Mouse (Mus musculus): ENCODE measurements around the gene Zan. TPM values are rescaled to one million over a fixed set of nuclear protein-coding genes. Genes with fewer than 3 reads are reported as not detected.

The Zan gene
- polyA plus RNA-seq, 1 experiment, result 0.02 TPM

- Histone ChIP-seq H3K36me3 (ENCODE audit: control insufficient read depth, insufficient read depth, low read length) (no peaks in the 10 kb centered on the region), H3K4me1 (ENCODE audit: control insufficient read depth, insufficient read depth, insufficient read length) (no peaks in the 10 kb centered on the region), H3K27ac (ENCODE audit: insufficient read depth, low read length) (no peak overlapping the region), H3K27me3 (ENCODE audit: control insufficient read depth, insufficient read depth, low read length) (no peaks in the 10 kb centered on the region), H3K4me3 (ENCODE audit: extremely low read depth, insufficient read depth, insufficient read length) (no peak overlapping the region)
- TF ChIP-seq CTCF (IDR thresholded peaks at IDR 0.05; ENCODE audit: extremely low read depth, insufficient read depth, insufficient read length, insufficient replicate concordance) (no peak), POLR2A (IDR thresholded peaks at IDR 0.05; ENCODE audit: low read depth, low read length) (no peak)
- 81% methylated on average over 2 of the region's 2 CpGs for WGBS
- no peak for DNase-seq (ENCODE audit: low read depth in 1 of 2, low spot score in 2 of 2)
These were observed 72.8 kb downstream of the Zan start for GRCm38 (mm10) chr5:137404081-137404480.

GRCm38 (mm10) chr5:137394456-137394855 is 82.4 kb downstream of the Zan start:
- 71% methylated on average over 7 of the region's 7 CpGs for WGBS
- TF ChIP-seq POLR2A (IDR thresholded peaks at IDR 0.05; ENCODE audit: low read depth, low read length) (no peak), CTCF (IDR thresholded peaks at IDR 0.05; ENCODE audit: extremely low read depth, insufficient read depth, insufficient read length, insufficient replicate concordance) (no peak)
- Histone ChIP-seq H3K27me3 (ENCODE audit: control insufficient read depth, insufficient read depth, low read length) (no peaks in the 10 kb centered on the region), H3K4me3 (ENCODE audit: extremely low read depth, insufficient read depth, insufficient read length) (no peak overlapping the region), H3K36me3 (ENCODE audit: control insufficient read depth, insufficient read depth, low read length) (no peaks in the 10 kb centered on the region), H3K4me1 (ENCODE audit: control insufficient read depth, insufficient read depth, insufficient read length) (no peaks in the 10 kb centered on the region), H3K27ac (ENCODE audit: insufficient read depth, low read length) (no peak overlapping the region)
- DNase-seq (ENCODE audit: low read depth in 1 of 2, low spot score in 2 of 2), result no peak

GRCm38 (mm10) chr5:137391641-137392040 is 85.2 kb downstream of the Zan start:
- no peak overlapping the region for H3K4me3 ChIP-seq (ENCODE audit: extremely low read depth, insufficient read depth, insufficient read length)
- 88% methylated on average over 8 of the region's 8 CpGs for WGBS
- H3K36me3 ChIP-seq (ENCODE audit: control insufficient read depth, insufficient read depth, low read length), result no peaks in the 10 kb centered on the region
- no peak for DNase-seq (ENCODE audit: low read depth in 1 of 2, low spot score in 2 of 2)
- no peaks in the 10 kb centered on the region for H3K4me1 ChIP-seq (ENCODE audit: control insufficient read depth, insufficient read depth, insufficient read length)
- no peak overlapping the region for H3K27ac ChIP-seq (ENCODE audit: insufficient read depth, low read length)
- H3K27me3 ChIP-seq (ENCODE audit: control insufficient read depth, insufficient read depth, low read length), result no peaks in the 10 kb centered on the region
- TF ChIP-seq POLR2A (IDR thresholded peaks at IDR 0.05; ENCODE audit: low read depth, low read length), result no peak
- TF ChIP-seq CTCF (IDR thresholded peaks at IDR 0.05; ENCODE audit: extremely low read depth, insufficient read depth, insufficient read length, insufficient replicate concordance), result no peak

- Histone ChIP-seq H3K4me1 (ENCODE audit: control insufficient read depth, insufficient read depth, insufficient read length) (no peaks in the 10 kb centered on the region), H3K4me3 (ENCODE audit: extremely low read depth, insufficient read depth, insufficient read length) (no peak overlapping the region), H3K27ac (ENCODE audit: insufficient read depth, low read length) (no peak overlapping the region), H3K27me3 (ENCODE audit: control insufficient read depth, insufficient read depth, low read length) (no peaks in the 10 kb centered on the region), H3K36me3 (ENCODE audit: control insufficient read depth, insufficient read depth, low read length) (no peaks in the 10 kb centered on the region)
- 66% methylated on average over 7 of the region's 7 CpGs for WGBS
- DNase-seq (ENCODE audit: low read depth in 1 of 2, low spot score in 2 of 2), result no peak
- no peak for TF ChIP-seq POLR2A (IDR thresholded peaks at IDR 0.05; ENCODE audit: low read depth, low read length)
- TF ChIP-seq CTCF (IDR thresholded peaks at IDR 0.05; ENCODE audit: extremely low read depth, insufficient read depth, insufficient read length, insufficient replicate concordance), result no peak
These were observed 90.2 kb downstream of the Zan start for GRCm38 (mm10) chr5:137386712-137387111.

GRCm38 (mm10) chr5:137383441-137383840 is 93.4 kb downstream of the Zan start:
- TF ChIP-seq POLR2A (IDR thresholded peaks at IDR 0.05; ENCODE audit: low read depth, low read length), result no peak
- no peak for TF ChIP-seq CTCF (IDR thresholded peaks at IDR 0.05; ENCODE audit: extremely low read depth, insufficient read depth, insufficient read length, insufficient replicate concordance)
- Histone ChIP-seq H3K27me3 (ENCODE audit: control insufficient read depth, insufficient read depth, low read length) (no peaks in the 10 kb centered on the region), H3K4me1 (ENCODE audit: control insufficient read depth, insufficient read depth, insufficient read length) (no peaks in the 10 kb centered on the region), H3K36me3 (ENCODE audit: control insufficient read depth, insufficient read depth, low read length) (no peaks in the 10 kb centered on the region), H3K27ac (ENCODE audit: insufficient read depth, low read length) (no peak overlapping the region), H3K4me3 (ENCODE audit: extremely low read depth, insufficient read depth, insufficient read length) (no peak overlapping the region)
- DNase-seq (ENCODE audit: low read depth in 1 of 2, low spot score in 2 of 2), result no peak
- WGBS, result 79% methylated on average over 7 of the region's 7 CpGs

- peak; percentile 31 to 64 for DNase-seq (ENCODE audit: low read depth in 1 of 2, low spot score in 2 of 2)
- H3K27me3 ChIP-seq (ENCODE audit: control insufficient read depth, insufficient read depth, low read length), result no peaks in the 10 kb centered on the region
- H3K4me3 ChIP-seq (ENCODE audit: extremely low read depth, insufficient read depth, insufficient read length), result no peak overlapping the region
- peak; percentile 51; the same call in 1 of the 2 replicates for TF ChIP-seq CTCF (IDR thresholded peaks at IDR 0.05; ENCODE audit: extremely low read depth, insufficient read depth, insufficient read length, insufficient replicate concordance)
- TF ChIP-seq POLR2A (IDR thresholded peaks at IDR 0.05; ENCODE audit: low read depth, low read length), result no peak
- no peaks in the 10 kb centered on the region for H3K4me1 ChIP-seq (ENCODE audit: control insufficient read depth, insufficient read depth, insufficient read length)
- H3K36me3 ChIP-seq (ENCODE audit: control insufficient read depth, insufficient read depth, low read length), result no peaks in the 10 kb centered on the region
- WGBS, result 56% methylated on average over 4 of the region's 4 CpGs
- no peak overlapping the region for H3K27ac ChIP-seq (ENCODE audit: insufficient read depth, low read length)
These were observed 95.7 kb downstream of the Zan start for GRCm38 (mm10) chr5:137381152-137381551.

GRCm38 (mm10) chr5:137377603-137378002 is 99.3 kb downstream of the Zan start:
- no peaks in the 10 kb centered on the region for H3K36me3 ChIP-seq (ENCODE audit: control insufficient read depth, insufficient read depth, low read length)
- WGBS, result 44% methylated on average over 13 of the region's 15 CpGs
- TF ChIP-seq CTCF (IDR thresholded peaks at IDR 0.05; ENCODE audit: extremely low read depth, insufficient read depth, insufficient read length, insufficient replicate concordance) (no peak), POLR2A (IDR thresholded peaks at IDR 0.05; ENCODE audit: low read depth, low read length) (no peak)
- H3K4me3 ChIP-seq (ENCODE audit: extremely low read depth, insufficient read depth, insufficient read length), result no peak overlapping the region
- H3K4me1 ChIP-seq (ENCODE audit: control insufficient read depth, insufficient read depth, insufficient read length), result no peaks in the 10 kb centered on the region
- H3K27ac ChIP-seq (ENCODE audit: insufficient read depth, low read length), result no peak overlapping the region
- H3K27me3 ChIP-seq (ENCODE audit: control insufficient read depth, insufficient read depth, low read length), result no peaks in the 10 kb centered on the region
- DNase-seq (ENCODE audit: low read depth in 1 of 2, low spot score in 2 of 2), result no peak

All from spleen, adult 2 months (tissue).